Mouse (Mus musculus): ENCODE measurements around the gene B3galnt1. TPM values are rescaled to one million over a fixed set of nuclear protein-coding genes. Genes with fewer than 3 reads are reported as not detected.

The B3galnt1 gene
- total RNA-seq, 2 experiments from 2014 or later: 5.2 TPM

Other genes starting within 250 kb of the B3galnt1 start
- gene Nmd3, start 123.0 kb upstream of the B3galnt1 start, total RNA-seq (2021): 10 to 100 TPM; 65.3 to 67.8 TPM